Mouse (Mus musculus): ENCODE measurements around the gene Pgghg.
A peak's percentile ranks its signal among the peaks of the same experiment; 100 is the strongest.
"Not testable (repeated sequence)": the region's sequence is repeated elsewhere in the genome, so short reads cannot be mapped to it uniquely, and the experiment has no call there.

Pgghg gene

DNA sequence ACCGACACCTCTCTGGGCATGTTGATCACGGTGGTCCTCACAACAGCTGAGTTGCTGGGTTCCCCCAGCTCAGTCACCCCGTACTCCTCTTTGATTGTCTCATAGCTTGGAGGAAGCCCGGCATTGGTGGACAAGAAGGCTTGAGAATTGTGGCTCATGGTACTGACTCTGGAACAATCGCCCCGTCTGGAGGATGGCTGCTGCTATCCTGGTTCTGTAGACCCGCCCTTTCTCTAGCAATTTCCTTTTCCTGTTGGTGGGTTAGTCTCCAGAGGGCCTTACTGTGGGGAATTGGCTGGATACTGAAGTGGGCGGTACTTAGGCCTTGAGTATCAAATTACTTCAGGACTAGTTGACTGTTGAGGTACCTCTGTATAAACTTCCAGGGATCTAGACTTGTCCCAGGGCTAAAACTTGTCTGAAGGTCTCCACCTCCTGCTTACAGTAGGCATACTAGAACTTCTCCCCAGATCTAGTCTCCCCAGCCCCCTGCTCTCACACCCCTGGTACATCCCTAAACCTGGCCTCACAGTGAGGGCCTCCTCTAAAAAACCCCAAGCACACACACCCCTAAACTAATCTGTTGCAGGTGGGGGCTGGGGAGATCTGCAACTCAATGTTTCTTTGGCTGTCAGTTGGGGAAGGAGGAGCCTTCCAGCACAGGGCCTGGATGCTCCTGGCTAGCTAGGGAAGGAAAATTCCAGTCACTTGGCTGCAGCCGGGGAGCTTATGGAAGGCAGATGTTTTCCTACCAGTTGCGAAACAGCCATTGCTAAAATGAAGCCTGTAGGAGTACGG is 14.8 kb downstream of the Pgghg start, which contains the start of the genes Gm45717 and Ifitm2:
Gene Gm45717 (minus strand): TSS at position 180 of the 798 bp plus-strand sequence.
Gene Ifitm2 (minus strand): TSS at position 230 of the 798 bp plus-strand sequence.
- DNase-seq = peak; percentile 83 to 88

DNA sequence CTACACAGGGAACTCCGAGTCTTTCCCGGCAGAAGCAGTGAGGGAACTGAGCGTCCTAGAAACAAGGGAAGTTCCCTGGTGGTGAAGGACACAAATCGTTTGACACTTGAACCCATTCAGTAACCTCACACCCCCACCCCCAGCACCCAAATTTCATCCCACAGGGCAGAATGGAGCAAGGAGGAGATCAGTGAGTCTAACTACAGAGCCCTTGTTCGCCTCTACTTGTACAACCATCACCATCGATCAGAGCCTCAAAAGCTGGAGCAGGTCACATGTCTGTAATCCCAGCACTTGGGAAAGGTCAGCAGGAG is 15.3 kb downstream of the Pgghg start:
- no peak for DNase-seq

DNA sequence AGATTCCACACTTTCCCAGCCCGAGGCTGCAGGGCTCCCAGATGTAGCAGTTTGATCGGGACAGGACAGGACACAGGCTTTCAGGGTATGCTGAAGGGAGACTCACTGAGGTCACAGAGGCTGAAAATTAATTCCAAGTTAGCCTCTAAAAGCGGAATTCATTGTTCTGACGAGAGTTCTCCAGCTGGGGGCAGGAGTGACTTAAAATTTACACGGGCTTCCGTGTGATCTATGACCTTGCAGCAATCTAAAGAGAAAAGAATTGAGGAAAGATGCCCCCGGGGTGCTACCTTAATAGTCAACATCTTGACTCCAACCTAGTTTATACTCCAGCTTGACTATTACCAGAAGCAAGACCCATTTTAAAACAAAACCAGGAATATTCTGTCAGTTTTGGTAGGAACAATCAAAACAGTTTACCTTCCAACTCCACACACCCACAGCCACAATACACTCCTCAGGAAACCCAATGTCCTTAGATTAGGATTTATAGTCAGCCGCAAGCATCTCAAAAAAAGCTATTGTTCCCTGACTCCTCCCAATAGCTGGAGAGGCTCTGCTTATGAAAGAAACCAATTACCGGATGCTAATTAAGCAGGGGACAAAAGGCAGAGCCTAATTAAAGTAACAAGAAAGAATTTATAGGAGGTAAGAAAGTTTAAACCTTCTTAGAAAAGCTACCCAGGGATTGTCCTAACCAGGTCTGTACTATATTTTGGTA is 18.1 kb downstream of the Pgghg start:
- peak; percentile 76 to 81 for DNase-seq

DNA sequence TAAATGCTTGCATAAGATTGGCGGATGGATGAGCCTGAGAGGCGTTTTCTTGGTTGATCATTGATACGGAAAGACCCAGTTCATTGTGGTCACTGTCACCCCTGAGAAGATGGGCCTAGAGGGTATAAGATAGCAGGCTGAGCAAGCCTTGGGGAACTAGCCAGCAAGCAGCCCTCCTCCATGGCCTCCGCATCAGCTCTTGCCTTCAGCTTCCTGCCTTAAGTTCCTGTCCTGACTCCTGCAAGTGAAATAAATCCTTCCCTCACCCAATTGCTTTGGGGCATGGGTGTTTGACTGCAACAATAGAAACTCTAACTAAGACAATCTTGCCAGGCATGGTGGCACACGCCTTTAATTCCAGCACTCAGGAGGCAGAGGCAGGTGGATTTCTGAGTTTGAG is 18.8 kb downstream of the Pgghg start:
- DNase-seq = no peak

DNA sequence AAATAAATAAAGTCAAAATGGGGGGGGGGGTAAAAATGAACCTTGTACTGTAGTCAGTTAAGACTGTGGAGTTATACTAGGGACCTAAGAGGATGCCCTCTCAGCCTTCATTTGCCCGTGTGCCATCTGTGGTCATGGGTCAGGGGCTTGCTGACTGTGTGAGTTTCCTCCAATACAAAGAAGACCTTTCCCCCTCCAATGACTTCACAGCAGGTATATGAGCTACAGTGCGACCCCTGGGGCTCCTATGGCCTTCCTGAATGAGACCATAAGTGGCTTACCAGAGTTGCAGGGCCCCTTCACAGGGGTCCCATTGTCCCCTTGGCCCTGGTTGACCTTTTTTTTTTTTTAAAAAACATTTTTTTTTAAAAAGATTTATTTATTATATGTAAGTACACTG is 20.2 kb downstream of the Pgghg start:
- no peak for DNase-seq

DNA sequence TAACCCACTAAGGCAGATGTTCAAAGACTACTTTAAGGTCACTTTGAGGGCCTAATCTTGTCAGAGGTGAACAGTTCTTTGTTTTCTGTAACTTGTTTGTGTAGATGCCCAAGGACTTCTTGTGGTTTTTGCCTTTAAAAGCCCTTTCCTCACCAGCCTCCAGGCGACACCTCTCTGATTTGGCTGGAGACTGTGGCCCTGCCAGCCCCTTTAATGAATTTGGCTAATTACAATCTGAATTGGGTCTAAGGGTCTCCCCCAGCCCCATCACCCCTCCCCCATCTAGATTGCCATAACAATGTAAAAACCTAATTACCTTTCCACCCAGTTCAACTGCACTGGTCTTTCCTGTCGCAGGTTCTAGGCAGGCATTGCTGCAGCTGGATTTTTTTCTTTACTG is 21.5 kb downstream of the Pgghg start:
- DNase-seq = no peak

DNA sequence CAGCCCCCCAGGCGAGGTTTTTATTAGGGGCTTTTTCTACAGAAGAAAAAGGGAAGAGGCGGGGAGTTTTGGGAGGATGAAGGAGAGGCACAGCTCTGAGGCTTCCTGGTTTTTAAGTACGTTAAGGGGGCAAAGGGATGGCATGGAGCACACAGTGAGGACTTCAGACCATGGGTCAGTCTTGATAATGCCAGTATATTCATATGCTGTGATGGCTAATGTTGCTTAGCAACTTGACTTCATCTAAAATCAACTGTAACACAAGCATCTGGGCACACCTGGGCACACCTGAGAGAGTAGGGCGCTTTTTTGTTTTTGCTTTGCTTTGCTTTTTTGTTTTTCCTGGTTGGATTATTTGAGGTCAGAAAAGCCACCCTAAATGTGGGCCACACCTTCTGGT is 25.7 kb downstream of the Pgghg start, which contains the start of gene Ifitm1:
Gene Ifitm1 (plus strand): TSS at position 301 of the 400 bp plus-strand sequence.
- no peak for DNase-seq

DNA sequence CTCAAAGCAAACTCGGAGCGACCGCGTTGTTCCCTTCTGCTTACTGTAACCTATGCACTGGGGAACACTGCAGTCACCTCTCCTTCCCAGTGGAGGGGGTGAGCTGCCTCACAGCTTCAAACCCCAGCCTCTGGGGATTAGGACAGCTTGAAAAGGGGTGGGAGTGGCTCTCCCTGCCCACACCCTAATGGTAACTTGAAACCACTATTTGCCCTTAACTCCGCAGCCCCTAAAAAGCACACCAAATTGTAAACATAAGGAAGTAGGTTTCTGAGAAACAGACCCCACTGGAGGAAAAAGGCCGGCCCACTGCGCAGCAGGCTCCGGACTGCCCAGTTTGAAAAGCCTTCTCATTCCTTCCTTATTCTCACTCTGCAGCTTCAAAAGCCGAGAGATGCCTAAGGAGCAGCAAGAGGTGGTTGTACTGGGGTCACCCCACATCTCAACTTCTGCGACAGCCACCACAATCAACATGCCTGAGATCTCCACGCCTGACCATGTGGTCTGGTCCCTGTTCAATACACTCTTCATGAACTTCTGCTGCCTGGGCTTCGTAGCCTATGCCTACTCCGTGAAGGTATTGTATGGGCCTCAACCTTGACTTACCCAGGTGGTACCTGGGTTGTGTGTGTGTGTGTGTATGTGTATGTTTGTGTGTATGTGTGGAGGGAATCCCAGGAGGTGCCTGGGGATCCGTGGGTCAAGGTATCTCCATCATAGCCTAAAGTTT is 26.8 kb downstream of the Pgghg start:
- peak; percentile 42 to 61 for DNase-seq

DNA sequence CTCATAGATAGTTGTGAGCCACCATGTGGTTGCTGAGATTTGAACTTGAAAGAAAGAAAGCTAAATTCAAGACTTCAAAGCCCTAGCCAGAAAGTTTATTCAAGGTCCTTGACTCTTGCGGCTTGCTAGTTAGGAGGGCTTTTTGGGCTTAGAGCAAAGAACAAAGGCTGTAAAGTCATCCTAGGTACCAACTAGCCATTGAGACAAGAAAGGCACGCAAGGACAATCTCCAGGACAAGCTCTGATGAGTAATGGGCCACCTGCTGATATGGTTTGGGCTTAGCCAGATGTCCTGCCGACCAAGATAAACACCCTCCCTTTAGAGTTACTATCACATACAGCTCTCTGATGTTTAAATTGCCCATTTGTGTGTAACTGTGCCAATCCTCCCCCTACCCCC is 27.5 kb downstream of the Pgghg start:
- DNase-seq = not testable (repeated sequence)

DNA sequence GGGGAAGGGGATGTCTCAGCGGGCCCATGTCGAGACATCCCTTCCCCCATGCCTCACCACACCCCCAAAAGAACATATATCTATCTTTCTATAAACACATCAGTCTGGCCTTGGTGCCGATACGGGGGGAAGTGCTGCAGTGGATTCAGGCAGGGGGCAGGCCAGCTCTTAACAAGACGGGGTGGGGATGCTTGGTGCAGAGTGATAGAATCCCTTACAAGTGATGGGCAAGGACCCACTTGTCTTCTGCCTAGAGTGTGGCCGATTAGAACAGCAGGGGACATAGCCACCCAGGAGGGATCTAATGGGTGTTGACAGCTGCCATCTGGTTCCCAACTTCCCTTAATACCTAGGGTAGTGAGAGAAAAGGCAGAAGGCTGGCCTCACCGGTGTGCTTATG is 29.7 kb downstream of the Pgghg start:
- no peak for DNase-seq

DNA sequence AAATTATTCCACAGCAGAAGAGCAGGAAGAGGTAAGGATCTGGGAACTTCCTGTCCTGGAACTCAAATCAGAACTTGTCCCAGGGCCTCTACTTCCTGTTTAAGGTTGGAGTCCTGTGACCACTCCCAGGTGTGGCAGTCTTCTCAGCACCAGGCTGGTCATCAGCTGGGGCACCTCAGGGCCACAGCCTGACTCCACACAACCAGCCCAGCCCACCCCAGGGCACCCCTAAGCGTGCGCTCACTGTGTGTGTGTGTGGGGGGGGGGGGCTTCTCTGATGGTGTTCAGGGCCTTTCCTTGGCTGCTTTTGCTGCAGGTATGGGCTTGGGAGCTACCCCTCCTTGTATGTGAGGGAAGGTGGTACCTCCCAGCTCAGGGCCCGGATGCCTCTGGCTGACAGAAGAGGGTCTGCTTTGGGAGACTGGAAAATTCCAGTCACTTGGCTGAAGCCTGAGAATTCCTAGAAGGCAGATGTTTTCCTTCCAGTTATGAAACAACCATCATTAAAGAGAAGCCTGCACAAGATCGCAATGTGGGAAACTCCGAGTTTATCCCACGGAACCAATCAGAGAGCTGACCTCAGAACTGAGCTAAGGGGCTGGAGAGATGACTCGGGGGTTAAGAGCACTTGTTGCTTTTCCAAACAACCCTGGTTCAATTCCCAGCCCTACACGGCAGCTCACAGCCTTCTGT is 30.4 kb downstream of the Pgghg start:
- peak; percentile 51 to 64 for DNase-seq

DNA sequence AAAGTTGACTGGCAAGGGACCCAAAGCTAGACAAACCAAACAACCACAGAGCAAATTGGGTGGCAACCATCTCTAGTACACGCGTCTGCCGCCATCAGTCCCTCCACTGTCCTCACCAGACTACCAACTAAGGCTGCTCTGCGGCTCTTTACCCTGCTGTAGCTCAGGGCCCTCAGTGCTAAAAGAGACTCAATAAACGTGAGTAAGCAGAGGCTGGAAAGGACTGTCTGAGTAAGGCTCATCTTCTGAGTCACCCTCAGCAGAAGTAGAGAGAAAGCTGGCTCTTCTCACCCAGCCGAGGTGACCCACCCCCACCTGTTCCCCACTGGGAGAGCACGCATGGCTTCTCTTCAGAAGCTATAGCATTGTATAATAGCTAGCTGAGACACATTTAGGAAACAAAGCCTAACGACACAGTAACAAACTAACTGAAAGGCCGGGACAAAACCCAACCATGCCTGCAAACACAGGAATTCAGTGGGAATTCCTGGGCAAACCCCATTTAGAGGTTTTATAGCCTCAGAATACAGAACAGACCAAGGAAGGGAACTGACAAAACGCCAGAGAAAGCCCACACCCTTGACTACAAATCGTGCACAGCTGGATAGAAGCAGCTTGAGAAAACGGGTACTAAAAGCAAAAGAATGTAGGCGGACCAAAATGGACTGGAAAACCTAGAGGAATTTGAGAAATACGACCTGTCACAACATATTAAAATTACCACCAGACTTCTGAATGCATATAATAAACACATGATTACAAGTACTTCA is 32.4 kb downstream of the Pgghg start:
- DNase-seq = peak in 1 of 2 experiments; percentile 38

DNA sequence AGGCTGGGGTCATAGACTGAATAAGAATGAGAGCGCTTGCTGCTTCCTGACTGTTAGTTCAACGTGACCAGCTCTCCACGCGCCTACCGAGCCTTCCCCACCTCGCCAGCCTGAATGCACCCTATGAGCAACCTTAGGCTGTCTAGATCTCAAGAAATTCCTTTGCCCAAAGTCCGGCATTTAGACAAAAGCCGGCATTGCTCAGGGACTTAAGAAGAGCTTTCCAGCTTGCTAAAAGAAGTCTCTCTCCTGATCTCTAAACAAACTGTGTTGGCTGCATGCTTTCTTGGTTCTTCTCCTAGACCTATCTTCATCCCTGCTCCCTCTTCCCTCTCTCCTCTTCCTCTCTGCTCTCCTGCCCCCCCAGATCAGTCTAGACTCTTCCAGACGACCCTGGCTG is 33.7 kb downstream of the Pgghg start:
- DNase-seq = no peak

DNA sequence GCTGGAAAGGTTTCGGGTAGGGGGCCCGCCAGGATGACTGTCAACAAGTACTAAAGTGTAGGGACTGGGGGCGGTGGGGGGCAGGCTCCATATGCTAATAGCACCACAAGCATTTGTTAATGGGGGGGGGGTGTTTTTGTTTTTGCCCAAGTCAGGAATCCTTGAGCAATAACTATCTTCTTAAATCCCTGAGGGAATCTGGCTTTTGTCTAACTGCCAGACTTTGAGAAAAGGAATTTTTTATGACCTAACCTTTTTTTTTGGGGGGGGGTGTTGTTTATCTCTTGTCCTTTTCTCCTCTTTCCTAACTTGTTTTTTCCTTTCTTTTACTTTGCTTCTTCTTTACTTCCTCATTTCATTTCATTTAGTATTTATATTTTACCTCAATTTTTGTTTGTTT is 34.3 kb downstream of the Pgghg start:
- DNase-seq = no peak

DNA sequence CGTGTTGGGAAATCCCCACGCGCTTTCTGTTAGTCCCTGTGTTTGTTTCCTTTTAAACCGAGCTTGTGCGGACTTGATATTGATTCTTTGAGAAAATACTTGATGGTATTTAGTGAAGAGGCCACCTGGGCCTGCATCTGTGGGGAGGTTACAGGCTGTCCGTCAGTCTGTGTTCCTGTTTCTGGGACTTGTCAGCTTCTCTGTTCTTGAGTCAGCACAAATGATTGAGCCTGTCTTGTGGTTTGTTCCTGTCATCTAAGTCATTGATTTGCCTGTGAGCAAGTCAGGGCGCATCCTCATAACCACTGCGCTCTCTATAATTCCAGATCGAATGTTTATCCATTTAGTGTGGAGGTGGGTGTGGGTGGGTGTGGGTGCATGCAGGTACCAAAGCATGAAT is 35.5 kb downstream of the Pgghg start:
- not testable (repeated sequence) for DNase-seq

DNA sequence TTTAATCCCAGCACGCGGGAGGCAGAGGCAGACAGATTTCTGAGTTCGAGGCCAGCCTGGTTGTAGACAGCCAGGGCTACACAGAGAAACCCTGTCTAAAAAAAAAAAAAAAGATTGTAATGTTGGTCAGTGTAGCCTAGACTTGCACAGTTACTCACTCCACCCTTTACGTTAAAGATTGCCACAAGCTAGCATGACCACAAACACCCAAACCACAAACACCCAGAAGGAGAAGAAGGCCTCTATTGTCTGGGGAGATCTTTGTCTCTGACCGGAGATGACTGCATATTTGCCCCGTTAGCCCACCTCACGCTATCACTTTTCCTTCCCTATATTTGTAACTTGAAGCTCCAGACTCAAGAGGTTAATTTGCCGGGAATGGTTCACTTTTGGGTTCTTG is 40.5 kb downstream of the Pgghg start:
- DNase-seq = no peak

DNA sequence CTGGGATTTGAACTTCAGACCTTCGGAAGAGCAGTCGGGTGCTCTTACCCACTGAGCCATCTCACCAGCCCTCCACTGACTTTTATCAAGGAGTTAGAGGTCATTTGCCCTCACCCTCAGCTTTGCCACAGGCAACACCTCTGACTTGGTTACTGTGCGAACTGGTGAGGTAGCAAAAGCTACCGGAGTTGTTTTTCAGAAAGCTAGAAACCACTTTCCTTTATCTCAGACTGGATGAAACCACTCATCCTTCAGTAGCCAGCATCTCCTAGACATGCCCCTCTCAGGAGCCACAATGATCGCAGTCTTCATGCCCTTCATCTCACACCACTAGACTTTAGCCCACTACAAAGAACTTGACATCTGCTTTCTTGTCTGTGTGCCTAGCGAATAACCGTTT is 41.8 kb downstream of the Pgghg start:
- no peak for DNase-seq

DNA sequence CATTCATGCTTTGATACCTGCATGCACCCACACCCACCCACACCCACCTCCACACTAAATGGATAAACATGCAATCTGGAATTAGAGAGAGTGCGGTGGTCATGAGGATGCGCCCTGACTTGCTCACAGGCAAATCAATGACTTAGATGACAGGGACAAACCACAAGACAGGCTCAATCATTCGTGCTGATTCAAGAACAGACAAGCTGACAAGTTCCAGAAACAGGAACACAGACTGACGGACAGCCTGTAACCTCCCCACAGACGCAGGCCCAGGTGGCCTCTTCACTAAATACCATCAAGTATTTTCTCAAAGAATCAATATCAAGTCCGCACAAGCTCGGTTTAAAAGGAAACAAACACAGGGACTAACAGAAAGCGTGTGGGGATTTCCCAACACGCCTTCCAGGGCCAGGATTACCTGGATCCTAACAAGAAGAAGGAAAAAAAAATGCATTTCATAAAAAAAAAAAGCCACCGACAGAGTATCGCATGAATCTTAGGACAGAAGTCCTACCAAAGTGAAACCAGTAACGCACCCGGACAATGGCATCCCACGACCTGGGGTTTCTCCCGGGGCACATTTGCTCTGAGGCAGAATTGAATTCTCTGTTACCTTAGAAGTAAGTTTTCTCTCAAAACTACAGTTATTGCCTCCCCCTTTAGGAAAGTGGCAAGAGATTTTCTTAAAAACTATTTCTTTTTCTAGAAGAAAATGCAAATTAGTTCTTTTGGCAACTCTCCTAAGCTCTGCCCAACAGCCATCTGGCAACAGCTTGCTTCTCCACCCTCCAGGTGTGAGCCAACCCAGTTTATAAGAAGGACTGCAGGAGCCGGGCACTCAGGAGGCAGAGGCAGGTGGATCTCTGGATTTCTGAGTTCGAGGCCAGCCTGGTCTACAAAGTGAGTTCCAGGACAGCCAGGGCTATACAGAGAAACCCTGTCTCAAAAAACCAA is 46.3 kb downstream of the Pgghg start:
- DNase-seq = no peak

DNA sequence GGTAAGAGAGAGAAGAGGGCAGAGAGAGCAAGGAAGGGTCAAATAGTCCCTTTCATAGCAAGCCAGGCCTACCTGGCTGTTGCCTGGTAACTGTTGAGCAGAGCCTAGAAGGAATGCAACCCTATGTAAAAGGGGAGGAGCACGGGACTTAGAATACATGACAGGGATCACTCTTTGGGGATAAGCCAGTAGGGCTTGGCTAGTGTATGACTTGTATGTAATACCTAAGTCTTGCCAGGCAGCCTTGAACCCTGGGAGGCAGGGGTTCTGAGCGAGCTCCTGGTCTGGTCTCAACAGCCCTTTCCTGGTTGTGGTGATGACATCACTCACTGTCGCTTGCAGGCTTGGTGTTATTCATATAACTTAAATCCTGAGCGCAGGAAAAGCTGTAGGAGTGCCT is 47.8 kb downstream of the Pgghg start:
- no peak for DNase-seq

DNA sequence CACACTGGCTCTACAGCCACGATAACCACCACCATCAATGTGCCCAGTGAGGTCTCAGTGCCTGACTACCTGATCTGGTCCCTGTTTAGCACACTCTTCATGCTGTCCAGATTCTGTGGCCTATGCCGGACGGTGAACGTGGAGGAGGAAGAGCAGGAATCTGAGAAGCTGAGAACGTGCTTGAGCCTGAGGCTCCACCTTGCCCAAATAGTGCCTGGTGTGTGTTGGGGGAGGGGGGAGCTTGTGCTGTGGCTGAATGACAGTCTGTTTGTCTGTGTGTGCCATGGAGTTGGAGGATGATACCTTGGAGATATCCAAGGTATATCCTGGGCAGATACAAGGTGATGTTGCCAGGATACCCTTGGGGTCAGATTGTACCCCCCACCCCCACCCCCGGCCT is 49.0 kb downstream of the Pgghg start:
- no peak for DNase-seq

DNA sequence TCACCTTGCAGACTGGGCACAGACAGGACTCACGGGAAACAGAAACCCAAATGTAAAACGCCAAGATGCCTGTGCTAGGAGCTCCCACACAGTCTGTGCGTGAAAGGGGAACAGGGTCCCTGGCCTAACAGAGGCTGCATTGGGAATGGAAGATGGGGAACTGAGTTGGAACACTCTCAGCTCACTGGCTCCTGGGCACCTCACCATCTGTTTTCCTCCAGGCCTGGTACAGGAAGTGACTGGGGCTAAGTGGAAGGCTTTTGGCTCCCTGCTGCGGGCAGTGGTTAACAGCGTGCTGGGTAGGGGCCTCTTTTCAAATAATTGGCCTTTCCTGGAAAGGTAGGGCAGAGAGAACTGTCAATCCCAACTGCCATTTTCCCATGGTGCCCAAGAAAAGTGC is 49.4 kb downstream of the Pgghg start:
- no peak for DNase-seq

Measured in kidney, postnatal 4 days (tissue).